Mouse (Mus musculus) C2C12 (cell line): ENCODE results near the gene Hist1h3f.

Source experiments
- CEBPB ChIP-seq: IDR thresholded peaks from one replicate; pipeline ENCODE4 v1.6.1; 2011; ENCODE audit warnings: low read depth, mild to moderate bottlenecking, control low read depth, moderate library complexity
- CTCF ChIP-seq: IDR thresholded peaks from one replicate; pipeline ENCODE4 v1.5.1; 2011; ENCODE audit not compliant: control insufficient read depth, insufficient read depth, insufficient read length
- FOSL1 ChIP-seq: IDR thresholded peaks from one replicate; pipeline ENCODE4 v1.8.0; 2011; ENCODE audit warnings: mild to moderate bottlenecking, low read length; ENCODE audit not compliant: poor library complexity, insufficient read depth, severe bottlenecking
- MAX ChIP-seq: IDR thresholded peaks from one replicate; pipeline ENCODE4 v1.6.1; 2011; ENCODE audit warnings: mild to moderate bottlenecking, control low read depth
- MYOD1 ChIP-seq: IDR thresholded peaks from one replicate; pipeline ENCODE4 v1.6.1; 2011; ENCODE audit warnings: low read depth; ENCODE audit not compliant: control insufficient read depth, insufficient read length
- MYOG ChIP-seq: IDR thresholded peaks from one replicate; pipeline ENCODE4 v1.6.1; 2011; ENCODE audit not compliant: control insufficient read depth, insufficient read length; ENCODE audit errors: extremely low read depth
- USF1 ChIP-seq: IDR thresholded peaks from one replicate; pipeline ENCODE4 v1.6.1; 2011; ENCODE audit warnings: low read depth, mild to moderate bottlenecking, control low read depth, moderate library complexity

GRCm38 (mm10) chr13:23495526-23495925, 48.3 kb upstream of the Hist1h3f start:
- TF ChIP-seq MYOG (no peak), CTCF (no peak), MAX (no peak), MYOD1 (no peak), CEBPB (no peak), FOSL1 (no peak), USF1 (no peak)
